Mouse (Mus musculus): ENCODE data around the gene Dmac2.

The Dmac2 gene

DNA sequence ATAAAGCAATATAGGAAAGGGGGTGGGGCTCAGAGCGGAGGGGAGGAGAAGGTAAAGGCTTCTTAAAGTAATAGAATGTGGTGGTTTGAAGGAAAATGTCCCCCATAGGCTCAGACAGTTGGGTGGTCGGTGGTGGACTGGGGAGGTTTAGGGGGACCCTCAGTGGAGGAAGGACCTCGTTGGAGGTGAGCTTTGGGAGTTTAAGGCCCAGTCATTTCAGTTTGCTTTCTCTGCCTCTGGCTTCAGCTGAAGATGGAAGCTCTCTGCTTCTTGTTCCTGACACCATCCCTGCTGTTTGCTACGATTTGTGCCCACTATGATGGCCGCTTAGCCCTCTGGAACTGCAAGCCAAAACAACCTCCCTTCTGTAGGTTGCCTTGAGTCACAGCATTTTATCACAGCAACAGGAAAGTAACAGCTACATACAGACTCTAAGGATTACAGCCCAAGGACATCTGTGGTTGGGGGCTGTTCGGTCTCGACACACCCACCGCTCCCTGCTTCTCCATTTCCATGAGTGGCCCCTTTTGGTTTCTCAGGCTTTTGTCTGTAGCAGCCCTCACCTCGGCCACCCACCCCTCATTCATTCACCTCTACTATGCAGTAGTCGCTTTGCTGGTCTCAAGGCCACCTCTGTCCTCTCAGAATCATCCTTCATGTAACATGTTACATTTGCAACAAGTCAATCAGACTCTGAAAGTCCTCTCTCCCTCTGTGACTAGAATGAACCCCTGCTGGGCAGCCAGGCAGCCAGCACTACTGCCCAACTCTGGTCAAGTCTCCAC, 1.6 kb upstream of the Dmac2 start:
- no peak for DNase-seq (ENCODE audit: low read depth)

GRCm38 (mm10) chr7:25619722-25619991, 443 bp downstream of the Dmac2 start:
- no peak for DNase-seq (ENCODE audit: low read depth)

DNA sequence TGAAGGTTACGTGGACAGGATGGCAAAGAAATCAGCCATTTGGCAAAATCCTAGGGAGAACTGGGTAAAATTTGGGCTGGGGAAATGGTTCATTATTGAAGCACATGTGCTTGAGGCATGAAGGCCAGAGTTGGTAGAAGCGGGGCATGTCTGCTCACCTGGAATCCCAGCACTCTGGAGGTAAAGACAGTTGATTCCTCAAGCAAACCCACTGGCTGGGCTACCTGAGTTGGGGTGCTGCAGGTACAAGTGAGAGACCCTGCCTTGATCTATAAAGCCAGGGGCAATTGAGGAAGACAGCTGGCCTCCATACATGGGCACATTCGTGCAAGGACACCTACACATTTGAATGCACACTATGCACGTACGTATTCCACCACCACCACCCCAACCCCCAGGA, 887 bp downstream of the Dmac2 start:
- no peak for DNase-seq (ENCODE audit: low read depth)

- DNase-seq (ENCODE audit: low read depth) = no peak
These were observed 1.5 kb downstream of the Dmac2 start for GRCm38 (mm10) chr7:25620751-25621150.

DNA sequence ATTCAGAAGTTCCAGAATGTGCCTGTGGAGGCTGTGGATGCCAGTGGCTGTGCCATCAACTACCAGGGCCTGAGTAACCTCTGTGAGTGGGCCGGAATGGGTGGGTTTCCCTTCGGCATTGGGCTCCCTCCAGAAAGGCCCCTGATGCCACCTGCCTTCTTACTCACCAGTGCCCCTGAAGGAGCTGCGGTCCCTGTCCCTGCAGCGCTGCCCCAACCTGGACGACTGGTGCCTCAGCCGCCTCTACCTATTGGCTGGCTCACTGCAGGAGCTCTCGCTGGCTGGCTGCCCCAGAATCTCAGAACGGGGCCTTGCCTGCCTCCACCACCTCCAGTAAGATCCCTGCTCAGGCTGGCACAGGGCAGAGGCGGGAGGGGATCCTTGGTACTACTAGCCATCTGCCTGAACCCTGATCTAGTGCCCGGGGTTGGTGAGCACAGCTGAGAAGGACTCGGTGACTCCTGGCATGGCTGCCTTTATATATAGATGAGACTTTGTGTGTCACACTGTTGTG, 4.7 kb downstream of the Dmac2 start:
- no peak for DNase-seq (ENCODE audit: low read depth)

- DNase-seq (ENCODE audit: low read depth) = no peak
These were observed 5.6 kb downstream of the Dmac2 start for GRCm38 (mm10) chr7:25624851-25625250.

DNA sequence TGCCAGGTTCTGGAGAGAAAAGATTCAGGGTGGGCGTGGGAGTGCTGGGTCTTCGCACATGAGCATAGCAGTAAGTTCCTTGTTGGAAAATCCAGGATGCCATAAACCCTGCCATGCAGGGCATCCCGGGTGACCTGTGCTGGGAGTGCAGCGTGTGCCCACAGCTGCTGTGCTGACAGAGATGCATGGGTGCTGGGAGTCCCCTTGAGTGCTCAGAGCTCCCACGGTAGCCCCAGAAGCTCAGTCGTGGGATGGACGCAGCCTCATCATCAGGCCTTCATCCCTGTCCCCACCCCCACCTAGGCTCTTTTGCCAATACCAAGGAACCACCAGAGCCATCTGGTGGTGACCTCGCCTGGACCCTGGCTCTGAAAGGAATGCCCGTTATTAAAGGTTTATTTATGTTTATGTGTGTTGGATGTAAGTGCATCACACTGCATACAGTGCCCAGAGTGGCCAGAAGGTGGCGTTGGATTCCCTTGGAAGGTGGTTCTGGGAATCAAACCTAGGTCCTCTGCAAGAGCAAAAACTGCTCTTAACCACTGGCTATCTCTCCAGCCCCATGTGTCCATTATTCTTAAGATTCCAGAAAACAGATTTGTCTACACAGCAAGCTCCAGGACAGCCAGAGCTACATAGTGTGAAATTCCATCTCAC, 6.5 kb downstream of the Dmac2 start:
- peak; percentile 41 for DNase-seq (ENCODE audit: low read depth)

GRCm38 (mm10) chr7:25626509-25627430, 7.6 kb downstream of the Dmac2 start, which contains the start of gene B3gnt8:
Gene B3gnt8 (plus strand): TSS chr7:25626654.
- DNase-seq (ENCODE audit: low read depth) = peak; percentile 23

DNA sequence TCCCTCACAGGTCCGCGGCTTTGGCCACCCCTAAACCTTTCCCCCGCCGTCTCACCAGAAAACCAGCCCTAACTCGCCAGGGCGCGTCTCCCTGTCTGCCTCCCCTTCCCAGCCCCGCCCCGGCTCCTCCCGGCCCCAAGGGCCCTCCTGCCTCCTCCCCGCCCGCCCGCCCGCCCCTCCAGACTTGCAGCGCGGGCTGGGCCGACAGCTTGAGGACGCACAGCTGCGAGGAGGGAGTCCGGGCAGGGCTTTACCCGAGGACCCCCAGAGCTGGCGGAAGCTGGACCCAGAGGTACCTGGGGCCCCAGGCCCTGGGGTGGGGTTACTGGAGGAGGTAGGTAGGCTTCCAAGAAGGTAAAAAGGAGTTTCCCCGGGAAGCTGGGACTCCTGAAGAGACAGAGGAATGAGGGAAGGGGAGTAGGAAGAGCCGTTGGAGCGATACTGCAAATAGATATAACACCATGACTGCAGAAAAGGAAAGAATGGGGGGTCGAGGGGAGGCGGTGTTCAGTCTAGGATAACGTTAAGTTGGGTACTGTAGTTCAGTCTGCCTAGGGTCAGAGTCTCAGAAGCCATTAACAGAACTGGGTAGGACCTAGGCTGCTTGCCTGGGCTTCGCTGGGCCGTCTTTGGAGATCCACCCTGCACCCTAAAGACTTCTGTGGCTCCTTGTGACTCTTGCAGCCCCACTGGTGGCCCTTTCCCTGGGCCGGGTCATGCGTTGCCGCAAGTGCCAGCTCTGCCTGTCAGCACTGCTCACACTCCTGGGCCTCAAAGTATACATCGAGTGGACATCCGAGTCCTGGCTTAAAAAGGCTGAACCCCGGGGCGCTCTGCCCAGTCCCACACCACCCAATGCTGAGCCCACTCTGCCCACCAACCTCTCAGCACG, 8.5 kb downstream of the Dmac2 start:
- peak; percentile 40 for DNase-seq (ENCODE audit: low read depth)

DNA sequence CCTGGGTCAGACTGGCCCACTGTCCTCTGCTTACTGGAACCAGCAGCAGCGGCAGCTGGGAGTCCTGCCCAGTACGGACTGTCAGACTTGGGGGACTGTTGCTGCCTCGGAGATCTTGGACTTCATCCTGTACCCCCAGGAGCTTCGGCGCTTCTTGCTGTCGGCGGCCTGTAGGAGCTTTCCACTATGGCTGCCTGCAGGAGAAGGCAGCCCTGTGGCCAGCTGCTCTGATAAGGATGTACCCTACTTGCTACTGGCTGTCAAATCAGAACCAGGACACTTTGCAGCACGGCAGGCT, 9.1 kb downstream of the Dmac2 start:
- DNase-seq (ENCODE audit: low read depth) = no peak

DNA sequence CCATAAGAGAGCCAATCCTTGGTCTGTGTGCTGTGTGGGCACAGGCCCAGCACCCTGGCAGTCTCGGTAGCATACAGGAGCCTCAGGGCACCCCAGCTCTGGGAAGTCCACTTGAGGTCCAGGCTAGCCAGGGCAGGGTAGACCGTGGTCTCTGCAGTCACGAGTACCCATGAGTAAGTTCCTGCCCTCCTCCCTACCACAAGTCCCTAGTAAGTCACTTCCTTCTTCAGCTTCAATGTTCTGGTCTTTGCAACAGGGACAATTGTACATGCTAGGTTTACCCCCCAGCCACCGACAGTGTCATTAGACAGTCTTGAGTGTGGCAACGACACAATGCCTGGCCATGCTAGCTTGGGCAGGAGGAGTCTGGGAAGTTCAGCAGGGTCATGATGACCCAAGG, 13.5 kb downstream of the Dmac2 start:
- no peak for DNase-seq (ENCODE audit: low read depth)

GRCm38 (mm10) chr7:25636373-25636772, 17.2 kb downstream of the Dmac2 start:
- no peak for DNase-seq (ENCODE audit: low read depth)

DNA sequence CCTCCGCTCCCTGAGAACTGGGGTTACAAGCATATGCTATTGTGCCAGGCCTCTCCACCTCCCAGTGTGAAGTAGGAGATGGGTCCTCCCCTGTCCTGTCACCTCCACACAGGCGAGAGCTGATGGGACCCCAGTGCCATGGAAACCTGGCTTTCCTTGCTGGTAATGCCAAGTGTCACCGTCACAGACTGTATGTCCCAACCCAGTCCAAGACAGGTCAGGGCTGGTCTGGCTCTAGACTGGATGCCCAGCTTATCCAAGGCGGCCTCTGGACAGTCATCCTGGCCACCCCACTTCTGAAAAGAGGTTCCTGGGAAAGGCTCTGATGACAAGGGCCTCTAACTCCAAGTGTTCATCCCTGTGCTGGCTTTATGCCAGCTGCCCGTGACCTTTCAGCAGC, 17.9 kb downstream of the Dmac2 start:
- no peak for DNase-seq (ENCODE audit: low read depth)

DNA sequence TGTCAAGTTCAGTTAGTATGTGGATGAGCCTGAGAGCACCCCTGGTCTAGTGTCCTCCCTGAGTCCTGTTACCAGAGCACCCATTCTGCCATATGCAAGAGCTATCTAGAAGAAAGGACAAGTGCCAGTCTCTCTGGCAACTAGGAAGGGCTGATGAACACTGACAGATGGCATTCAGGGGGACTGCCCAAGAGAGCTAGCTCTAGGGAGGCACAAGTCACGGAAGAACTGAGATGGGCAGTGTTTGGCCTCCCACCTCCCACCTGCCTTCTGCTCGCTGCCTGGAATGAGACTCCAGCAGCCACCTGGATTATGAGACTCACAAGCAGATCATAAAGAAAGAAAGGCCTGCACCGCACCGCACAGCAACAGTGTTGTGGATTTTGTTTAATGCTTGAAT, 20.5 kb downstream of the Dmac2 start:
- no peak for DNase-seq (ENCODE audit: low read depth)

DNA sequence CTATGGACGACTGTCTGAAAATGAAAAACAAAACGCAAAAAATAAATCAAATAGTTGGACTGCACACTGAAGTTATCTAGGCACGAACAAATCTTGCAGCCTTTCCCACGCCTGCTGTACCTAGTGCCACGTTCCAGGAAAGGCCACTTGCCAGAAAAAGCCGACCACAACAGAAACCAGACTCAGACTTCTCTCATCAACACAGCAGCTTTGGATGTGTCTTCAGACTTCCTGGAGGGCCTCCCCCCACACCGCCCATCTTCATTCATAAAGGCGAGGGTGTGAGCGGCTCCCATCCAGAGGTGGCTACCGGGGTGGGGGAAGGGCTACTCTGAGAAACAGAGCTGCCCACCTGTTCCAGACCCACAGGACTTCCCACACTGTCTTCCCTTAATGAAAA, 24.9 kb downstream of the Dmac2 start:
- no peak for DNase-seq (ENCODE audit: low read depth)

DNA sequence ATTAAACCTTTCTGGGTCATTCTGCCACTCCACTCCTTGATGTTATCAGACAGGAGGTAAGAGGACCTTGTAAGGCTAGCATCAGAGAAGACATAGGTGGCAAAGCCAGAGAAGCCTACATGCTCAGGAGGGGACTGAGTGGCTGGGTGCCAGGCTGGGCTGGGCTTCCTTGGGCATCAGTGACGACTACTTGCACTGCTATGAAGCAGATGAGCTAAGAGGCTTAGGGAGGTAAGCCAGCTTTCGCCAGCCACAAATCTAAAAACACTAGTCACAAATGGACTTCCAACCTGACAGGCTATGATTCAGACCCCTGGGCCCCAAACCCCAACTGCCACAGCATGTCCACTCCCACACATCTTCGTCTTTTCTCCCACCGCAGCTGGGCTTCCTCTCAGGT, 25.4 kb downstream of the Dmac2 start:
- no peak for DNase-seq (ENCODE audit: low read depth)

- DNase-seq (ENCODE audit: low read depth) = no peak
These were observed 25.9 kb downstream of the Dmac2 start for GRCm38 (mm10) chr7:25645074-25645473.

DNA sequence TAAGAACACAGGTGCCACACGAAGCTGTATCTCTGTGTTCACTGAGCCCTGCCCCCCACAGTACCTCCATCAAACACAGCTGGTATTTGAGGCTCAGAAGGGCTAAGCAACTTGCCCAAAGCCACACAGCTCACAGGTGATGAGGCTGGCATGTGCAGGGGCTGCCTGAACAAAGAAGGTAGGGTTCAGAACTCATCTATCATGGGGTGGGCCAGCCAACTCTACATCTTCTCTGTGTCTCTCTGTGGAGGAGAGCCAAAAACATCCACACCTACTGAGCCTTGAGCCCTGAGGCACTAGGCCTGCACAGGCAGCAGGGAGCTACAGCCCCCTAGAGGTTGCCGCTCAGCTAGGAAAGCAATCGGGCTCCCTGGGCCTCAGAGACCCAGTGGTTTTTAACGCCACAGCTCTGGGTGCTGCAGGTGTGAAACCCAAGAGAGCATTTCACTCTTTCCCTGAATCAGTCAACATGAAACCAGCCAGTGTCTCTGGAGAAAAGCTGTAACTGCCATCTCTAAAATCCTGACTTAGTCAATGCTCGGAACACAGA, 28.4 kb downstream of the Dmac2 start:
- no peak for DNase-seq (ENCODE audit: low read depth)

GRCm38 (mm10) chr7:25649839-25650238, 30.6 kb downstream of the Dmac2 start:
- DNase-seq (ENCODE audit: low read depth) = no peak

DNA sequence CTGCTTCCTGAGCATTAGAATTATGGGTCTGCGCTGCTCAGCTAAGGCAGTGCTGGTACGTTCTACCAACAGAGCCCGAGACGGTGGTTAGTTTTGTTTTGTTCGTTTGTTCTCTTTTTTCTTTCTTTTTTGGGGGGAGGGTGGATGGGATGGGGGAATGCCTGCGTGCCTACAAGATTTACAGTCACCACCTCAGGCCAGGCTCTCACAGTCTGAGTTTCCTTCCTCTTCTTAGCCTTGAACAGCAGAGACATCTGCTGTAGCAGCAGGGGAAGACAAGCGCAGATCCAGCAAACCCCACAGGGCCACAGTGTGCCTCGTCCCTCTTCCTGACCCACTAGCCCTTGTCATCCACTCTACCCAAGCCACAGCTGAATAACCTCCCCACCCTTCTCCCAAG, 32.1 kb downstream of the Dmac2 start:
- no peak for DNase-seq (ENCODE audit: low read depth)

DNA sequence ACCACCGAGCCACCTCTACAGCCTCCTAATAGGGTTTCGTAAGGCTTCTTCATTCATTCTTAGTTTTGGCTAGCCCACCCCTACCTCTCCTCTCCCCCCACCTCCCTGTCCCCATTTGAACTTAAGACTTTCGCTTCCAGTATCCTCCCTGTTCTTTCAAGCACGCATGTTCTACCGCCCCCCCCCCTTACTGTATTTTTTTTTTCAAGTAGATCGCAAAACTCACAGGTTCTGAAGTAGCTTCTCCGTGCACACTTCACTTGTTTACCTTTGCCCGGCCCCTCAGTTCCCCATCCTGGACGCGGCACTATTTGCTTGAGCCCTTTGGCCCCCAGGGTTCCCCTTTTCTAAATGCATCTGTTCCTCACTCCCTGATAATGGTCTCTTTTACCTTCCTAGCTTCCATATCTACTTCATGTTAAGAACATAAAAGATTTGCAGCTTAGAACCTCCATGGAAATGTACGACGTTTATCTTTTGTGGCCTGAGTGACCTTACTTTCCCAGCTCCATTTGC, 33.1 kb downstream of the Dmac2 start:
- DNase-seq (ENCODE audit: low read depth) = no peak
